ENCODE assay signal across 17 mouse cellular contexts in genomic region chr10:126619970-126620369, GRCm38 (mm10).
DNase-seq lines count a peak whose midpoint lies in the region; ATAC-seq and TF ChIP-seq lines count a peak whose summit lies in the region.
"Had no signal": no experiment of that assay in that cellular context is flagged by ENCODE, and none has a peak within 500 bp of the region (broad histone marks: within the 10 kb centered on the region; RNA-seq: fewer than 3 reads in every experiment).

No protein-coding gene starts in this region.

- no peak overlapping the region for H3K9ac ChIP-seq in forebrain, embryonic 13.5 days
- no peak overlapping the region for H3K9ac ChIP-seq in hindbrain, postnatal 0 days (replicated peaks; ENCODE audit: low read length)
- H3K9ac ChIP-seq: heart, embryonic 15.5 days; limb, embryonic 12.5 days; liver, embryonic 13.5 days; lung, embryonic 15.5 days had no signal

- ATAC-seq in forebrain, embryonic 13.5 days: peak; percentile 69; the same call in 1 of the 2 replicates
- ATAC-seq in hindbrain, postnatal 0 days: no peak

- WGBS in forebrain, embryonic 13.5 days: 10% methylated on average over 10 of the region's 10 CpGs
- WGBS in hindbrain, postnatal 0 days: 12% methylated on average over 10 of the region's 10 CpGs

- H3K36me3 ChIP-seq in forebrain, embryonic 13.5 days (ENCODE audit: poor library complexity, severe bottlenecking): no peaks in the 10 kb centered on the region
- no peaks in the 10 kb centered on the region for H3K36me3 ChIP-seq in hindbrain, postnatal 0 days (ENCODE audit: insufficient read depth, low read length)
- H3K36me3 ChIP-seq: heart, embryonic 15.5 days; limb, embryonic 12.5 days; liver, embryonic 13.5 days; lung, embryonic 15.5 days had no signal

- no peak for TF ChIP-seq CTCF in hindbrain, postnatal 0 days (IDR thresholded peaks at IDR 0.05; ENCODE audit: low read depth)

- peak overlapping the region; percentile 42 for H3K4me2 ChIP-seq in forebrain, embryonic 13.5 days
- peak overlapping the region; percentile 40 for H3K4me2 ChIP-seq in hindbrain, postnatal 0 days (ENCODE audit: low read depth, low read length)
- H3K4me2 ChIP-seq: heart, embryonic 15.5 days; limb, embryonic 12.5 days; liver, embryonic 13.5 days; lung, embryonic 15.5 days had no signal

- H3K27ac ChIP-seq in forebrain, embryonic 13.5 days: no peak overlapping the region
- no peak overlapping the region for H3K27ac ChIP-seq in hindbrain, postnatal 0 days
- H3K27ac ChIP-seq: heart, embryonic 15.5 days; left cerebral cortex, adult 2 months; limb, embryonic 12.5 days; liver, embryonic 13.5 days; lung, embryonic 15.5 days had no signal

- DNase-seq in retina, postnatal 1 day: peak; percentile 25
- no peak for DNase-seq in retina, embryonic 14.5 days (ENCODE audit: low spot score)
- DNase-seq in hindbrain, postnatal 0 days (ENCODE audit: low spot score): no peak
- DNase-seq in adrenal gland, adult 8-10 months: no peak
- DNase-seq in urinary bladder, postnatal 36 days (ENCODE audit: low spot score in 2 of 2): no peak
- DNase-seq in layer of hippocampus, postnatal 10 days (ENCODE audit: low spot score in 2 of 2): no peak
- DNase-seq: adrenal gland, postnatal 10 days; cerebellum, adult 11-12 months; kidney, adult 11 months; kidney, postnatal 10 days; liver, embryonic 13.5 days; right cerebral cortex, adult 18-20 months had no signal

- no peak overlapping the region for H3K4me3 ChIP-seq in forebrain, embryonic 13.5 days
- H3K4me3 ChIP-seq in hindbrain, postnatal 0 days (ENCODE audit: low read length): no peak overlapping the region
- H3K4me3 ChIP-seq: heart, embryonic 15.5 days; left cerebral cortex, adult 2 months; limb, embryonic 12.5 days; liver, embryonic 13.5 days; lung, embryonic 15.5 days had no signal

- H3K27me3 ChIP-seq in forebrain, embryonic 13.5 days: no peaks in the 10 kb centered on the region
- H3K27me3 ChIP-seq in hindbrain, postnatal 0 days (ENCODE audit: insufficient read depth, low read length): no peaks in the 10 kb centered on the region
- H3K27me3 ChIP-seq: heart, embryonic 15.5 days; limb, embryonic 12.5 days; liver, embryonic 13.5 days; lung, embryonic 15.5 days had no signal

- peaks cover 24% of the 10 kb centered on the region for H3K4me1 ChIP-seq in forebrain, embryonic 13.5 days
- 0 out of 2 replicates have a peak, but pooled peaks cover 6% of the 10 kb centered on the region for H3K4me1 ChIP-seq in hindbrain, postnatal 0 days (ENCODE audit: insufficient read depth, low read length)
- H3K4me1 ChIP-seq: heart, embryonic 15.5 days; liver, embryonic 13.5 days; lung, embryonic 15.5 days had no signal

- no peaks in the 10 kb centered on the region for H3K9me3 ChIP-seq in forebrain, embryonic 13.5 days (replicated peaks)
- no peaks in the 10 kb centered on the region for H3K9me3 ChIP-seq in hindbrain, postnatal 0 days (ENCODE audit: low read length)
- H3K9me3 ChIP-seq: heart, embryonic 15.5 days; limb, embryonic 12.5 days; liver, embryonic 13.5 days; lung, embryonic 15.5 days had no signal
